Mouse (Mus musculus) C2C12 (cell line): ENCODE results near the gene Sox5.

Experiments used
- CTCF ChIP-seq: IDR thresholded peaks from one replicate; pipeline ENCODE4 v1.5.1; 2011; ENCODE audit not compliant: control insufficient read depth, insufficient read depth, insufficient read length
- FOSL1 ChIP-seq: IDR thresholded peaks from one replicate; pipeline ENCODE4 v1.8.0; 2011; ENCODE audit warnings: mild to moderate bottlenecking, low read length; ENCODE audit not compliant: poor library complexity, insufficient read depth, severe bottlenecking
- MYOD1 ChIP-seq: IDR thresholded peaks from one replicate; pipeline ENCODE4 v1.6.1; 2011; ENCODE audit warnings: low read depth; ENCODE audit not compliant: control insufficient read depth, insufficient read length
- MYOG ChIP-seq: IDR thresholded peaks from one replicate; pipeline ENCODE4 v1.6.1; 2011; ENCODE audit not compliant: control insufficient read depth, insufficient read length; ENCODE audit errors: extremely low read depth
- USF1 ChIP-seq: IDR thresholded peaks from one replicate; pipeline ENCODE4 v1.6.1; 2011; ENCODE audit warnings: low read depth, mild to moderate bottlenecking, control low read depth, moderate library complexity

GRCm38 (mm10) chr6:144817329-144817932 is 35.7 kb upstream of the Sox5 start:
- TF ChIP-seq CTCF, result no peak
- no peak for TF ChIP-seq FOSL1
- TF ChIP-seq MYOD1, result no peak
- no peak for TF ChIP-seq MYOG
- no peak for TF ChIP-seq USF1
